Mouse (Mus musculus): ENCODE results near the gene Prmt8. TPM values are rescaled to one million over a fixed set of nuclear protein-coding genes. Genes with fewer than 3 reads are reported as not detected.
A peak's percentile ranks its signal among the peaks of the same experiment; 100 is the strongest.

The Prmt8 gene
- total RNA-seq, 2 experiments from 2014 or later: 66.4 to 67.1 TPM

DNA sequence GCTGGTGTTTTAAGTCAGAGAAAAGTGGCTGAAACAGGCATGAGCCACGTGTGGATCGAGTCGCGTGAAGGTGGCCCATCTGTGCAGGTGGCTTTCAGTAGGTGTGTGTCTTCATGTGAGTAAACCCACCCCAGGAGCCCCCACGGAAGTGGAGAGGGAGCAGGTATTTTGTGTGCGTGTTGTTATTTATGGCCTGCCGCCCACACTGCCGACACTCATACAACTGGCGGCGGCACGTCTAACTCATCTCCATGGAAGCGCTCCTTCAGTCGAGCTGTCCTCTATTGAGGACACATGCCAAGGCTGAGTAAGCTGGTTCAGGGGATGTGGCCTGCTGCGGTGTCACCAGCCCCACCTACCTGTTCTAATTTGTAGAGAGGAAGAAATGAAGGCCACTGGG lies 49.4 kb downstream of the Prmt8 start:
- peak overlapping the region; percentile 55 for H3K27ac ChIP-seq
- TF ChIP-seq CTCF (conservative IDR thresholded peaks at IDR 0.05): no peak
- DNase-seq (ENCODE audit: low spot score in 2 of 2): peak in 1 of 2 experiments; percentile 34
- no peak overlapping the region for H3K4me3 ChIP-seq

GRCm38 (mm10) chr6:127717239-127718137 lies 51.8 kb downstream of the Prmt8 start:
- no peak for DNase-seq (ENCODE audit: low spot score in 2 of 2)
- H3K27ac ChIP-seq: no peak overlapping the region
- H3K4me3 ChIP-seq: no peak overlapping the region
- no peak for TF ChIP-seq CTCF (conservative IDR thresholded peaks at IDR 0.05)

GRCm38 (mm10) chr6:127715428-127715827 lies 53.8 kb downstream of the Prmt8 start:
- no peak for TF ChIP-seq CTCF (conservative IDR thresholded peaks at IDR 0.05)
- no peak for DNase-seq (ENCODE audit: low spot score in 2 of 2)
- no peak overlapping the region for H3K27ac ChIP-seq
- no peak overlapping the region for H3K4me3 ChIP-seq

DNA sequence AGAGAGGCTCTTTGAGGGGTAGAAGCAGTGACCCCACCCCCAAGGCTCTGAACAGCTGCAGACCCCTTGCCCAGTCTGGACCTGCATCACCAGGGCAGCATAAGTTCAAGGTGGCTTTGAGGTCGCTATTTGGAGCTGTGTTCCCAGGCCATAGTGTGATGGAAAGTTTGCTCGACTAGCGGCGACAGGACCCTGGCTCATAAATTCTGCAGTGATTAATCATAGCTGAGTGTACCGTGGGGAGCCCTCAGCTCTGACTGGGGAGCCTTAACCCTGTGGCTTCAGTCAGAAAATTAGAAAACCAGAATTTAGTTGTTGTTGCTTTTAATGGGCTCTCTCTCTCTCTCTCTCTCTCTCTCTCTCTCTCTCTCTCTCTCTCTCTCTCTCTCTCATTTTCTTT lies 54.4 kb downstream of the Prmt8 start:
- Histone ChIP-seq H3K4me3 (no peak overlapping the region), H3K27ac (no peak overlapping the region)
- no peak for DNase-seq (ENCODE audit: low spot score in 2 of 2)
- no peak for TF ChIP-seq CTCF (conservative IDR thresholded peaks at IDR 0.05)

GRCm38 (mm10) chr6:127708218-127708628 lies 61.0 kb downstream of the Prmt8 start:
- no peak for DNase-seq (ENCODE audit: low spot score in 2 of 2)
- no peak overlapping the region for H3K27ac ChIP-seq
- H3K4me3 ChIP-seq: no peak overlapping the region
- no peak for TF ChIP-seq CTCF (conservative IDR thresholded peaks at IDR 0.05)

DNA sequence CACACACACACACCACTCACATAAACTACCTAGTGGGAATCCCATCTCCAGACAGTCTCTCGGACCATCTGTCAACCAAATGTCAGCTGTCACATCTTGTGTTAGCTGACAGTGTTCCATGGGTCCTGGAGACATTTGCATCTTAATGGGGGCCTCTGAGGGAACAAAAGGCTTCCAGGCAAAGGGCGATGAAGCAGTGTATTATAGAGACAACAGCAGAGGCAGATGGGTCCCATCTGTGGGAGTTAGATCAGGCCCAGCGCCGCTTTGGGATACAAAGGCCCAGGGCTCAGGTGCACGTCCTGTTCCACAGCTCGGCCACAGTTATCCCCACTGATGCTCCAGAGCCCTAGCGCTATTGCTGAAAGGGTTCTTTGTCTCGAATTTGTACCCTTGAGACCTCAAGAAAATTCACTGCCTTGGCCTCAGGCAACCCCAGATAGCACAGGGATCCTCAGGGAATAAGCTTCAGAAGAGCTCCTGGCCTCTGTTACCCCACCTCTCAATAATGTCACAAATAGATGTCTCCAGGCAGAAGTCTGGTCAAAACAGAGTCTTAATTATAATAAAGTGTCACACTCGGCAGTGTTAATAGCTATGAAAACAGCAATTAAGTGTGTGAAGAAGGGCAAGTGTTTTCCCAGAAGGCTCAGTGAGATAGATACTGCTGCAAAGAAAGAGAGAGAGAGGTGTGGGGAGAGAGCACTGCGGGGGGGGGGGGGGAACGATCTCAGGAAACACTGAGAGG lies 68.1 kb downstream of the Prmt8 start:
- Histone ChIP-seq H3K27ac (no peak overlapping the region; the same call in 1 of the 2 replicates), H3K4me3 (no peak overlapping the region)
- DNase-seq (ENCODE audit: low spot score in 2 of 2): no peak
- TF ChIP-seq CTCF (conservative IDR thresholded peaks at IDR 0.05): no peak

GRCm38 (mm10) chr6:127693681-127694080 lies 75.6 kb downstream of the Prmt8 start:
- peak overlapping the region; percentile 70 for H3K27ac ChIP-seq
- DNase-seq (ENCODE audit: low spot score in 2 of 2): no peak
- no peak for TF ChIP-seq CTCF (conservative IDR thresholded peaks at IDR 0.05)
- H3K4me3 ChIP-seq: no peak overlapping the region

DNA sequence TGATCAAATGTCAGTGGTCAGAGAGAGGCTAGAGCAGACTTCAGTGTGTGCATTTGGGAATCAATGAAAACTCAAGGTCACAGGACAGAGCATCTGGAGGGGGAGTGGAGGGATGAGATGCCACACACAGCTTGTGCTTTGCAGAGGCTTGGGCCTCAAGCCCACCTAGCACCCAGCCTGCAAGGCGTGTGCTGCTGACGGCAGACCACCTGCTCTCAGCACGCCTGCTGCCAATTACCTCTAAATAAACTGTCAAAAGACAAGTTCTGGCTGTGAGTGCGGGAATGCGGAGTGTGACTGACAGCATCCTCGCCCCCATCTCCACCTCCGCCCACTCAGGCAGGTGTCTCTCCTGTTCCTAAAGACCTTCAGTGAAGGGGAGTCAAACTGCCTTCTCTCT lies 77.0 kb downstream of the Prmt8 start:
- Histone ChIP-seq H3K4me3 (no peak overlapping the region), H3K27ac (peak overlapping the region; percentile 70; the same call in 1 of the 2 replicates)
- no peak for TF ChIP-seq CTCF (conservative IDR thresholded peaks at IDR 0.05)
- DNase-seq (ENCODE audit: low spot score in 2 of 2): peak in 1 of 2 experiments; percentile 35

- no peak for TF ChIP-seq CTCF (conservative IDR thresholded peaks at IDR 0.05)
- DNase-seq (ENCODE audit: low spot score in 2 of 2): no peak
- H3K27ac ChIP-seq: no peak overlapping the region
- H3K4me3 ChIP-seq: no peak overlapping the region
Observed at GRCm38 (mm10) chr6:127687181-127687860, 82.0 kb downstream of the Prmt8 start.

- no peak for TF ChIP-seq CTCF (conservative IDR thresholded peaks at IDR 0.05)
- Histone ChIP-seq H3K27ac (no peak overlapping the region), H3K4me3 (no peak overlapping the region)
- no peak for DNase-seq (ENCODE audit: low spot score in 2 of 2)
Observed at GRCm38 (mm10) chr6:127684981-127685380, 84.3 kb downstream of the Prmt8 start.

DNA sequence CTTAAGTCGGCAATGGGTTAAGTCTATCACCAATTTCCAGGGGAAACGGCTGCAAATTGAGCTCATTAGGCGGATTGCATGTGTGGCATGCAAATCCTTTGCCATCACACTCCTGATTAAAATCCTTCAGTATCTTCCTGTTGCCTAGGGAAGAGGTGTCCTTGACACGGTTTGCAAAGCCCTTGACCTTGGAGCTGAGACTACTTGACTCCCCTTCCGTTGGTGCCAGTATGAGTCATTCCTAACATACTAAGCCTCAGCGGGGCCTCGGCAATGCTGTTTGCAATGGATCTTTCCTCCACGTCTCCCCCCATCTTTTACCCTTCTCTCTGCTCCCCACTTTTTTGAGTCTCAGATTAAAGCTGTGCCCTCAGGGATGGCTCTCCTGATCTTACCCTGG lies 85.7 kb downstream of the Prmt8 start:
- no peak for TF ChIP-seq CTCF (conservative IDR thresholded peaks at IDR 0.05)
- Histone ChIP-seq H3K27ac (no peak overlapping the region), H3K4me3 (no peak overlapping the region)
- DNase-seq (ENCODE audit: low spot score in 2 of 2): no peak

GRCm38 (mm10) chr6:127680784-127681183 lies 88.5 kb downstream of the Prmt8 start:
- H3K27ac ChIP-seq: no peak overlapping the region
- H3K4me3 ChIP-seq: no peak overlapping the region
- TF ChIP-seq CTCF (conservative IDR thresholded peaks at IDR 0.05): no peak
- DNase-seq (ENCODE audit: low spot score in 2 of 2): no peak

GRCm38 (mm10) chr6:127678998-127679397 lies 90.3 kb downstream of the Prmt8 start:
- no peak overlapping the region for H3K27ac ChIP-seq
- TF ChIP-seq CTCF (conservative IDR thresholded peaks at IDR 0.05): no peak
- DNase-seq (ENCODE audit: low spot score in 2 of 2): no peak
- H3K4me3 ChIP-seq: no peak overlapping the region

All from layer of hippocampus, adult 2 months (tissue).